Mouse (Mus musculus) kidney, postnatal 4 days (tissue): ENCODE data around the gene Ninj1.

Experiments
- DNase-seq, 2 experiments: peaks; one replicate each; pipeline ENCODE4 v3.0.0; 2021; ENCODE audit warnings: mixed read lengths in 2 of 2

Gene Ninj1

DNA sequence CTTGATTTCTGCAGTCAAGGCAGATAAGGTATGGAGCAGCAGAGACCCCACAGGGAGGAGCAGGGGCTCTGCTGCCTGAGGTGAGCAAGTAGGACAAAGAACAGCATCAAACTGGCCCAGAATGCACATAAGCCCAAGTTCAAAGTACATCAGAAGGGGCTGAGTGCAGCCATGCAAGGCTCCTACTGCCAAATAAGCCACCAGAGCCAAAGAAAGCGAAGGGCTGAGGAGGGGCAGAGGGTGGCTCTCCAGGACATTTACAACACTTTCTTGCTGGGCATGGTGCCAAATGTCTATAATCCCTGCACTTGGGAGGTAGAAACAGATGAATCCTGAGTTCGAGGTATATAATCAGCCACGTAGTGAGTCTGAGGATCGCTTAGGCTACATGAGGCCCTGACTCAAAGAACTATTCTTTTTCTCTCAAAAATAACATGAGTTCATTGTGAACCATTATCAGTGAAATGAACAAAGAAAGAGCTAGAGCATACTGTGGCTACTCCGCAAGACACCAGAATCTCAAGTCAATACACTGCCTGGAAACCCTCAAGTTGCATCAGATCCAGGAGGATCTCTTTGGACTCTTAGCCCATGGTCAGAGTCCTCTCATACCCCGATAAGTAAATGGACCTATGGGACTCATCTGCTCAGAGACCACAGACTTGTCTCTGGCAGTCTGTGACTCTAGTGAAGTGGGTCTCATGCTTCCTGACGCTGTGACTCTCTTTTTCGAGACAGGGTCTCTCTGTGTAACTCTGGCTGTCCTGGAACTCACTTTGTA, 46.7 kb downstream of the Ninj1 start:
- peak; percentile 30 to 64 for DNase-seq

DNA sequence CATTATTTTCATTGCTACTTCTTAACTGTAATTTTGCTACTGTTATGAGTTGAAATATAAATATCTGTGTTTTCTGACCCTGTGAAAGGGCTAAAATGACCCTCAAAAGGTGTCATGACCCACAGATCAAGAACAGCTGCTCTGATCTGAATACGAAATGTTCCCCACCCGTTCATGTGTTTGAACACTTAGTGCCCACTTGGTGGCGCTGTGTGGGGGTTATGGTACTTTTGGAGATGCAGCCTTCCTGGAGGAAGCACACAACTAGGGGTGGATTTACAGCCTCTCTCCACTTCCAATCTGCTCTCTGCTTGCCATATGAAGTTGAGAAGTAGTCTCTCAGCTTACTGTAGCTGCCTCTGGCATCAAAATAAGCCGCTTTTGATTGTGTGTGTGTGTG, 47.4 kb downstream of the Ninj1 start:
- DNase-seq: no peak

DNA sequence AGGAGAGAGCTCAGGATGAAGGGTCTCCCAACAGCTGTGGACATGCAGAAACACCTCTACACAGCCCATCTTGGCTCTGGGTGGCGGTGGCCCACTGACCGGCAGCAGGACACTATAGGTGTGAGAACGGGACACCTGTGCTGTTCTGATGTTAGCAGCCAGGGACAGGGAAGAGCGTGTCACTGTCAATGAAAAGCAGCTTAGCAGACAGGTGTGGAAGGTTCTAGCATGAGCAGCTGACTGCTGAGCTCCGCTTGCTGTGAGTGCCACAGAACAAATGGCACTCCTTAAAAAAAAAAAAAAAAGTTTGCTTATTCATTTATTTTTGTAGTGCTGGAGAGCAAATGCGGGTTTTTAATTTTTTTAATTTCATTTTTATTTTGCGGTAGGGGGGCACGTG, 50.3 kb downstream of the Ninj1 start:
- DNase-seq: no peak

DNA sequence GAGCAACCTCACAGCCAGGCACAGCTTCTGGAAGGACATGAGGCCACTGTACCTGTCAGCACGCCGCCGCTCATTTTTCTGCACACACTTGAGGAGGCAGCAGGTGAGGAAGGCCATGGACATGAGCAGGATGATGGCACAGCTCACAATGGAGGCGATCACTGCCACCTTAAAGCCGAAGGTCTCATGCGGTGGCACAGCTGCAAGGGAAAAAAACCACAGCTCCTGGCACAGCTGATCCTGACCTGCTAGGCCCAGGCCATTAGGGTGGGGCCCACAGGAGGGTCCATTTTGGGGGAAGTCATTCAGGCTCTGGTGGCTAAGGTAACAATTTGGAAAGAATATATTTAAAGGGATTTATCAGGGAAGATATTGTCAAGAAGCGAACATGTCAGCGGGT, 51.5 kb downstream of the Ninj1 start:
- DNase-seq: no peak

DNA sequence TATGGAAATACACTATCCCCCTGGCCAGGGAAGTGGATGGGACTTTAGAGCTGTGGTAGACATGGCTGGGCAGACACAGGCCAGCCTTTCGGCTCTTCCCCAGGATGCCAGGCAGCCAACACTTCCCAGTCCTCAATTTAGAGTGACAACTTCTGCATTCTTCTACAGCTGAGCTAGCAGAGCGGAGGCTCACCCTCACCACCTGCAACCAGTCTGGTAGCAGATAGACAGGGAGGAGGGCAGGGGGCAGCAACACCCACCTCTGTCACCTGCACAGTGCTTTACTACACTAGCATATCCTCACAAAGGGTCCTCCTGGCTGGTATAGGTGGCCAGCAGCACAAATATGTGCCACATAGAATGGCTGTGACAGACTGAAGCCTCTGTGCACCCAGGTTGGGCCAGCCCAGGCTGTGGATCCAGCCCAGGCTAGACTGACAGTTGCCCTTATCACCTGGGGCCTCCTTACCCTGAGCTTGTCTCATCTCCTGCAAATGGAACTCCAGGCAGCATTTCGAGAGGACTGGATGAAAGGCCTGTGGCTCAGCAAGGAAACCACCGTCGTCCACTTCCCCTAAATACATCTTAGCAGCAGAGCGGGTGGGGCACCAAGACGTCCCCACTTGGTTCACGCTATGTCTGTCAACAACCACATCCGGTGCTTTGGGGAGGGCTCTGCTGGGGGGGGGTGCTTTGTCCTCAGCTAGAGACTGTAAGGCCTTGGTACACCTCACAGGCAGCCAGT, 55.2 kb downstream of the Ninj1 start:
- no peak for DNase-seq

DNA sequence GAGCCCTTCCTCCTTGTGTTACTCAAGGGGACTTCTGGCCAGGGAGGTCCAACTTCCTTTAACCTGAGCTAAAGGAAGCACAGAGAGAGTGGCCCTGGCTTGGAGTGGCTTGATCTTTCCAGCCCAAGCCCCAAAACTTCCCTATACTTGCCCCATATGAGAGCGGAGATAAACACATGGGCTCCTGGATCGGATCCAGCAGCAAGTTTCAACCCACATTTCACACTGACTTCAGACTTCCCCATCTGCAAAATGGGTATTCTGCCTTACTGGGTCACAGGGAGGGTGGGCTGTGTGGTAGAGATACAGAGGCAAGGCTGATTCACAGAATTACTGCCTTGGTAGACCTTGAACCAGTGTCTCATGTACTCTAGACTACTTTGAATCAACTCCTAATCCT, 56.2 kb downstream of the Ninj1 start:
- DNase-seq: no peak

DNA sequence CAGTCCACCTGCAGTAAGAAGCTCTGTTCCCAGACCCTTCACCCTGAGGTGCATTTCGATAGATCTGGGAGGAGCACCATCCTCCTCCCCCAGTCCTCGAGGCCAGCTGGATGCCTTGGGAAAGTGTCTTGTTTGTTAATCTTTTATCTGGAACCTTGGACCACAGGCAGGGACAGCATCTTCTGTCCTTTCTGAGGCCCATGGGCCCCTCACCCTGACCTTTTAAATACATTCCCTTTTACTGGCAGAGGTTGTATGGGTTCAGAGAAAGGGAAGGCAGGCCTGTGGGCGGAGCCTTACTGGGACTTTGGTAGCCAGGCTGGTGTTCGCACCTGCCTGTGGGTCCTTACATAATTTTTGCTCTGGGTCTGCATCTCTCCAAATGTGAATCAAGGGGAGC, 58.0 kb downstream of the Ninj1 start:
- peak; percentile 40 to 65 for DNase-seq
